Mouse (Mus musculus): Measurements from ENCODE around the gene Pdap1.

Gene Pdap1

GRCm38 (mm10) chr5:145081866-145082613, 58.0 kb downstream of the Pdap1 start:
- DNase-seq = peak; percentile 66 to 76

All from lung, adult 18-20 months (tissue).